Mouse (Mus musculus) large intestine, adult 2 months (tissue): Measurements from ENCODE around the gene Ciita. TPM values are rescaled to one million over a fixed set of nuclear protein-coding genes. Genes with fewer than 3 reads are reported as not detected.

Source experiments
- DNase-seq: peaks from one replicate; pipeline ENCODE4 v3.0.0-alpha.2; 2012; ENCODE audit warnings: low read depth, low spot score
- WGBS: fragments of 180-500 bp; shearing (Covaris S2); methylation state at CpG from one replicate; pipeline ENCODE4 v1.1.7; 2018; 5-methylcytosine and 5-hydroxymethylcytosine counted together
- polyA plus RNA-seq: library from polyadenylated mRNA; depleted of rRNA; stranded (reverse); fragments of >200 nt; gene quantifications from 2 replicates; pipeline ENCODE4 v1.2.3, GENCODE M21; 2012

Ciita gene
- polyA plus RNA-seq, 1 experiment: 18.1 TPM

GRCm38 (mm10) chr16:10467391-10468107 is 12.3 kb upstream of the Ciita start:
- DNase-seq: no peak
- 54% methylated on average over 11 of the region's 11 CpGs for WGBS

DNA sequence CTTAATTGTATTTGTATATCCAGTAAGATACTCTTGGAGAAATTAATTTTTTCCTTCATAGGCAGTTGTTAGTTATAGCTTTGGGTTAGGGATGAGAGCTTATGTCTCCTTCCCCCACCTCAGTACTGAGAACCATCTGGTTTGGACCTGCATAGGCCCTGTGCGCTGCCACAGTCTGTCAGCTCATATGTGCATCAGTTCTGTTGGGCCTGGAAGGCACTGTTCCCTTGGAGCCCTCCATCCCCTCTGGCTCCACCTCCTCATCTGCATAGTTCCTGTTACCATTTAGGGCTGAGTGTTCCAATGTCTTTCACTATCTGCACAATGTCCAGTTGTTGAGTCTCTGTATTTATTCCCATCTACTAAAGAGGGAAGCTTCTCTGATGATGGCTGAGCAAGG is 11.7 kb upstream of the Ciita start:
- DNase-seq: no peak
- WGBS: 76% methylated on average over 1 of the region's 1 CpGs

DNA sequence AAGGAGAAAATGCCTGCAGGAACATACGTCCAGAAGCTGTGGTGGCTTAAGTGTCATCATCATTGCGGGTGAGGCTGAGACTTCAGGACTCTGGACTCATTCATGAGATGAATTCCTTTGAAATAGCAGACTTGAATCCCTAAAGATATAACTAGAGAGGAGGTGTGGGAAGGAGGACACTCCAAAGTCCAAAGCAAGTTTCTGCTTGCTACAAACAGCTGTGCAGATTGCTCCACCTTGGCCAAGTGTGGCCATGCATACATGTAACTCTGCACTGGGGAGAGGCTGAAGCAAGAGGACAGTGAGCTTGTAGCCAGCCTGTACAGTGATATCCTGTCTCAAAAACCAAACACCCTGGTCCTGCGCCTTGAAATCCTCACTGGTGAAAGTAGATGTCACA is 7.9 kb upstream of the Ciita start:
- no peak for DNase-seq
- 64% methylated on average over 3 of the region's 3 CpGs for WGBS

GRCm38 (mm10) chr16:10474956-10475355 is 4.9 kb upstream of the Ciita start:
- no peak for DNase-seq
- 41% methylated on average over 3 of the region's 3 CpGs for WGBS

- WGBS: 50% methylated on average over 2 of the region's 2 CpGs
- DNase-seq: no peak
Measured at GRCm38 (mm10) chr16:10475919-10476318, 3.9 kb upstream of the Ciita start.

DNA sequence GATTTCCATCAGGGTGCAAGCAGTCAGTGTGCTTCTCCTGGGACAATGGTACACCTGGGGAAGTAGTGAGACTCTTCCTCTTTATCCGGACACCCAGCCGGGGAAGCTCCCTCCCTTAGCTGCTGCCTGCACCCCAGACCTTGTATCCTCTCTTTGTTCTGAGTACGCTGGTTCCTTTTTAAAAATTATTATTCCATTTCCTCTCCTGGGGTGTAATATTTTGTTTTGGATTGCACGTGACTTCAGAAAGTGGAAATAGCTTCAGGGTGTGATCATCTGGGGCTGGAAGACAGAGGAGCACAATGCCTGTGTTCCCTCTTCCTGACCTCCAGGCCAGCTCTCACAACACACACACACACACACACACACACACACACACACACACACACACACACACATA is 2.5 kb downstream of the Ciita start:
- WGBS: 62% methylated on average over 4 of the region's 4 CpGs
- DNase-seq: no peak

GRCm38 (mm10) chr16:10486993-10487392 is 7.1 kb downstream of the Ciita start:
- DNase-seq: no peak
- WGBS: 64% methylated on average over 3 of the region's 3 CpGs

DNA sequence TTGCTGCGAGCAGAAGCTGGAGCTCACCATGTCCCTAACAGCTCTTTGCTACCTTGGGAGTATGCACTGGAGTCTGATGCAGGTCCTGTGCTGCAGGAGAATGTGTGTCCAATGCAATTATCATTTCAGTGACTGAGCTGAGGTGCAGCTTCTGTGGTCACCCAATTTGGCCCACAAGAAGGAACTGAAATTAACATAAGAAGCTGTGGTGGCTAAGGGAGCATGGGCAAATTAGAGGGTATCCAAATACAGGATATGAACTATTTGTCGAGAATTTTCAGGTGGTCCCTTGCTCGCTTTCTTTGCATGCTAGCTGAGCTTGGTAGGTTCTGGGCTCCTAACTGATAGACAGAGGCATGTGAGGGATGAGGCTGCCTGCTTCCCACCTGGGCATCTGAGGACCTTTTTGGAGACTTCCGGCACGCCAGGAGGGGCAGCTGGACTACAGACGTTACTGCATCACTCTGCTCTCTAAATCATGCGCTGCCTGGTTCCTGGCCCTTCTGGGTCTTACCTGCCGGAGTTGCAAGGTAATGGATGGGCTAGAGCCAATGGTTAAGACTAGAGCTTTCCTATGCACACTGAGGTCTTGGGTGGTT is 8.1 kb downstream of the Ciita start:
- WGBS: 82% methylated on average over 8 of the region's 8 CpGs
- no peak for DNase-seq

- 73% methylated on average over 7 of the region's 7 CpGs for whole genome bisulfite sequencing
- no peak for DNase-seq
Measured at GRCm38 (mm10) chr16:10488769-10489481, 9.1 kb downstream of the Ciita start.

GRCm38 (mm10) chr16:10489483-10489882 is 9.6 kb downstream of the Ciita start:
- WGBS: 3% methylated on average over 9 of the region's 9 CpGs
- no peak for DNase-seq

DNA sequence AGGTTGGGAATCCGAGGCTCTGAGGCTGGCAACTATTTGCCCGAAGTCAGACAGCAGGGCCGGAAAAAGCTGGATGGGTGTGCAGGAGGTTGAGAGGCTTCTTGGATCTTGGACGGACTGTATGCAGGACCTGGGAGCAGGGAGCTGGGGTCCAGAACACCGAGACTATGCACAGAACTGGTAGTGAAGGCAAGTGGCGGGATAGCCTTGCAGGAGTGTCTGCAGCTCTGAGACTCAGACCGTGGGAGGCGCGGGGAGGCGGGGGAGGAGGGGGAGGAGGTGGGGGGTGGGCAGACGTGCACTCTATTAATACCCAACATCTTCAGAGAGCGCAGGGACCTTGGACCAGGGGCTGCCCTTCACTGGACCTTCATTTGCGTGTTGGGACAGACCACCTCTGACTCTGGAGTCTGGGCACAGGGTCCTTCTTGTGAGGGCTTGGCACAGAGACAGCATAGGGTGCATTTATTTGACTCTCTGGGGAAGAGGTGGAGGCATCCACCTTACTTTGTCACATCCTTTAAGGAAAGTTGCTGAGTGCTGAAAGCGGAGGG is 10.1 kb downstream of the Ciita start:
- no peak for DNase-seq
- WGBS: 20% methylated on average over 13 of the region's 14 CpGs

- WGBS: 81% methylated on average over 18 of the region's 18 CpGs
Measured at GRCm38 (mm10) chr16:10490503-10491150, 10.8 kb downstream of the Ciita start.

GRCm38 (mm10) chr16:10491716-10492115 is 11.9 kb downstream of the Ciita start:
- WGBS: 81% methylated on average over 4 of the region's 4 CpGs
- no peak for DNase-seq

More at GRCm38 (mm10) chr16:10490503-10491150, 10.8 kb downstream of the Ciita start:
- DNase-seq: no peak

- DNase-seq: no peak
- WGBS: 84% methylated on average over 3 of the region's 3 CpGs
Measured at GRCm38 (mm10) chr16:10492587-10492986, 12.7 kb downstream of the Ciita start.

GRCm38 (mm10) chr16:10495824-10496298 is 16.0 kb downstream of the Ciita start:
- no peak for DNase-seq
- 57% methylated on average over 2 of the region's 2 CpGs for WGBS

DNA sequence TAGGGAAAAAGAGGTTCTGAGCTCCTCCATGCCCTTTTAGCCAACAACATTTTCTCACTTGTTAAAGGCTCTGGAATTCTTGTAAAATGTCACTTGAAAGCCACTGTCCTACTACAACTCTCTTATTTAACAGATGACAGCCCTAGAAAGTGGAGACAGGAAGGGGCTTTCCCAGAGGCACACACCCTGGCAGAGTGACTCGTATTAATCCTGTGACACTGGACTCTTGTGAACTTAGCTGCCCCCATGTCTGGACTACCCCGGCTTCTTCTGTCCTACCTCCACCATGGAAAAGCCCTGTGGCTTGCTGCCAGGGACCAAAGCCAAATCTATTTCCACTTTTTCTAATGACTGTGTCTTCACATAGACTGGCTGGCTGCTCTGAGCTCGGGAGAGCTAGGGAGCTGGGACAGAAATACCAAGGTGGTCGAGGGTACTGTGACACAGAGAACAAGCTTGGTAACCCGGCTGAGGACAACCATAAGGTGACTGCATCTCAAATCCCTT is 18.3 kb downstream of the Ciita start:
- DNase-seq: no peak
- WGBS: 43% methylated on average over 5 of the region's 5 CpGs

DNA sequence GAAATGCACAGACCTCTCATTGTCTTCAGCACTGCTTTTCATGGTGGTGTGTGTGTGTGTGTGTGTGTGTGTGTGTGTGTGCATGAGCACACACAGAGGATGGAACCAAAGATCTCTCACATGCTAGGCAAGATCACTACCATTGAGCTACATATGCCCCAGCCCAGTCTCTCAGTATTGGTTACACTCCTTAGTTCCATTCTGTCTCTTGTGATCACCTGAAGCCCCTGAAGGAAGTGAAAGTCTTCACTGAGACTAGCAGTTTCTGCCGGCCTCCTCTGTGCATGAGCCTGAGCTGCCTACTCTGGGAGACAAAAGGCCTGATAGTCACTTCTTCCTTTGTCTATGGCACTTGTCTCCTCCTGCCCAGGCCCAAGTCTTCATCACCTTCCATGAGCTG is 19.3 kb downstream of the Ciita start:
- 43% methylated on average over 1 of the region's 1 CpGs for WGBS
- DNase-seq: no peak

DNA sequence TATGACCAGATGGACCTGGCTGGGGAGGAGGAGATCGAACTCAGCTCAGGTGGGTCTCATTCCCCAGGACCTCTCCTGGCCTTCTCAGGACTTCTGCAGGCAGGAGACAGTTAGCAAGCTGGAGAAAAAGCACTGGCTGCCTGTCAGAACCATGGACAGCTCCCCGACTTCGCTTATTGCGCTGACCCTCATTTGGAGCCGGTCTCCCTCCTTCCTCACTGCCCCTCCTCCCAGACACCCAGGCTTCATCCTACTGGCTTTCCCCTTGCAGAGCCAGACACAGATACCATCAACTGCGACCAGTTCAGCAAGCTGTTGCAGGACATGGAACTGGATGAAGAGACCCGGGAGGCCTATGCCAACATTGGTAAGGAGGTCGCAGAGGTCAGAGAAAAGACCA is 22.0 kb downstream of the Ciita start:
- 19% methylated on average over 8 of the region's 8 CpGs for WGBS
- DNase-seq: no peak

GRCm38 (mm10) chr16:10503058-10503457 is 23.2 kb downstream of the Ciita start:
- no peak for DNase-seq
- 52% methylated on average over 2 of the region's 2 CpGs for WGBS

GRCm38 (mm10) chr16:10507445-10507844 is 27.6 kb downstream of the Ciita start:
- WGBS: 66% methylated on average over 4 of the region's 4 CpGs
- no peak for DNase-seq
